Mouse (Mus musculus): ENCODE measurements around the gene Erbb2. TPM values are rescaled to one million over a fixed set of nuclear protein-coding genes. Genes with fewer than 3 reads are reported as not detected.
"Not testable (repeated sequence)": the region's sequence is repeated elsewhere in the genome, so short reads cannot be mapped to it uniquely, and the experiment has no call there.

Erbb2 gene
- polyA plus RNA-seq, 1 experiment = 4.0 TPM

DNA sequence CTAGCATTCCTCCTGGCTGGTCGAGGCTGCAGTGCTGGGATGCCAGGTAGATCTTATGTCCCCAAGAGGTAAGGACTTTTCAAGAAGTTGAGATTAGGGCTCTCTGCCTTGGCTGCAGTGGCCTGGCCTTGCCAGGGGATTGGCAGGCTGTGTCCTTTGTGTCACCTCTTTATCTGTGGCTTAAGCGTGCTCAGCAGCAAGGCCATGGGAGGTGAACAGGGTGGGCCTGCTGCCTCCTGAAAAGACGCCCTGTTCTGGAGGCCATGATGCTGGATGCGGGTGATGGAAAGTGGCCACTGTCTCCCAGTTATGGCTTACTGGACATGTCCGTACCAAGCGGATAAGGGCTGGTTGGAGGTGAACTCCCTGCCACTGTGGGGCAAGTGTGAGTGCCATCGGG lies 32.9 kb upstream of the Erbb2 start:
- H3K27me3 ChIP-seq (ENCODE audit: control insufficient read depth, insufficient read depth, low read length) = no peaks in the 10 kb centered on the region
- no peaks in the 10 kb centered on the region for H3K4me1 ChIP-seq (ENCODE audit: control insufficient read depth, insufficient read depth, insufficient read length)
- peaks cover 50% of the 10 kb centered on the region for H3K36me3 ChIP-seq (ENCODE audit: control insufficient read depth, insufficient read depth, low read length)
- WGBS = 90% methylated on average over 7 of the region's 7 CpGs
- H3K4me3 ChIP-seq (ENCODE audit: extremely low read depth, insufficient read depth, insufficient read length) = no peak overlapping the region
- no peak for DNase-seq (ENCODE audit: low read depth in 1 of 2, low spot score in 2 of 2)
- no peak overlapping the region for H3K27ac ChIP-seq (ENCODE audit: insufficient read depth, low read length)
- TF ChIP-seq CTCF (IDR thresholded peaks at IDR 0.05; ENCODE audit: extremely low read depth, insufficient read depth, insufficient read length, insufficient replicate concordance) (no peak), POLR2A (IDR thresholded peaks at IDR 0.05; ENCODE audit: low read depth, low read length) (no peak)

DNA sequence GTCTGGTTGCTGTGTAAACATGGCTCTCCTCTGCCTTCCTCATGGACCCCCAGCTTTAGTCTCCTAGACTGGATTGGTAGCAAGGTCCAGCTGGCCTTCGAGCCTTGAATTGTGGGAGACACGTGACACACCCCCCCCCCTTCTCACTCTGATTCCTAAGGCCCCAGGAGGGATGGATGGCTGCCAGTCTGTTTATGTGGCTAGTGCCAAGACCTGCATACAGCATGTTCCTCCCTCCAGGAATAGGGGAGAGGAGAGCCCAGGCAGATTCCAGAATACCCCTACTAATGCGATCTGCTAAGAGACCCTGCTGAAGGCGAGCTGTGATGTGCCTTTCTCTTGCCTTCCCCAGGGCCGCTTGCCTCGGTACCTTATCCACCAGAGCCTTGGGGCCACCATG lies 32.2 kb upstream of the Erbb2 start:
- Histone ChIP-seq H3K4me1 (ENCODE audit: control insufficient read depth, insufficient read depth, insufficient read length) (no peaks in the 10 kb centered on the region), H3K27me3 (ENCODE audit: control insufficient read depth, insufficient read depth, low read length) (no peaks in the 10 kb centered on the region), H3K27ac (ENCODE audit: insufficient read depth, low read length) (no peak overlapping the region), H3K36me3 (ENCODE audit: control insufficient read depth, insufficient read depth, low read length) (peaks cover 45% of the 10 kb centered on the region), H3K4me3 (ENCODE audit: extremely low read depth, insufficient read depth, insufficient read length) (no peak overlapping the region)
- TF ChIP-seq POLR2A (IDR thresholded peaks at IDR 0.05; ENCODE audit: low read depth, low read length) (no peak), CTCF (IDR thresholded peaks at IDR 0.05; ENCODE audit: extremely low read depth, insufficient read depth, insufficient read length, insufficient replicate concordance) (no peak)
- DNase-seq (ENCODE audit: low read depth in 1 of 2, low spot score in 2 of 2) = no peak
- 95% methylated on average over 6 of the region's 6 CpGs for WGBS

DNA sequence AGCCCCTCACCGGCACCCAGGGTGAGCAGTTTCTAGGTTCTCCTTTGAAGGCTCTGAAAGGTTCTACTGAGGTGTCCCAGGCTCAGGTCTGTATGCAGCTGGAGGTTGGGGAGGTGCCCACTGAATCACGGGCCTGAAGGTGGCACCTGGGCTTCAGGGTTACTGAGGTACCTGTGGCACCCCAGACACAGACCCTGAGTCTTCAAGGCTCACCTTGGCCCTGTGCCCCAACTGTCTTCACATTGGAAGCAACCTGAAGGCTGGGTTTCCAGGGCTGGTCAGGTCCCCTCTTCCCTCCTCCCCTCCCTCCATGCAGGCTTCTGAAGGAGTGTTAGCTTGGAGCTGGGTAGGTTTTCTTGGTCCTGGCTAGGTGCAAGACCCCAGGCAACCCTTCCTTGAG lies 30.6 kb upstream of the Erbb2 start:
- 92% methylated on average over 2 of the region's 2 CpGs for WGBS
- no peak overlapping the region for H3K4me3 ChIP-seq (ENCODE audit: extremely low read depth, insufficient read depth, insufficient read length)
- no peak overlapping the region for H3K27ac ChIP-seq (ENCODE audit: insufficient read depth, low read length)
- no peaks in the 10 kb centered on the region for H3K27me3 ChIP-seq (ENCODE audit: control insufficient read depth, insufficient read depth, low read length)
- H3K4me1 ChIP-seq (ENCODE audit: control insufficient read depth, insufficient read depth, insufficient read length) = no peaks in the 10 kb centered on the region
- peaks cover 33% of the 10 kb centered on the region for H3K36me3 ChIP-seq (ENCODE audit: control insufficient read depth, insufficient read depth, low read length)
- no peak for DNase-seq (ENCODE audit: low read depth in 1 of 2, low spot score in 2 of 2)
- TF ChIP-seq POLR2A (IDR thresholded peaks at IDR 0.05; ENCODE audit: low read depth, low read length) = no peak
- TF ChIP-seq CTCF (IDR thresholded peaks at IDR 0.05; ENCODE audit: extremely low read depth, insufficient read depth, insufficient read length, insufficient replicate concordance) = no peak

DNA sequence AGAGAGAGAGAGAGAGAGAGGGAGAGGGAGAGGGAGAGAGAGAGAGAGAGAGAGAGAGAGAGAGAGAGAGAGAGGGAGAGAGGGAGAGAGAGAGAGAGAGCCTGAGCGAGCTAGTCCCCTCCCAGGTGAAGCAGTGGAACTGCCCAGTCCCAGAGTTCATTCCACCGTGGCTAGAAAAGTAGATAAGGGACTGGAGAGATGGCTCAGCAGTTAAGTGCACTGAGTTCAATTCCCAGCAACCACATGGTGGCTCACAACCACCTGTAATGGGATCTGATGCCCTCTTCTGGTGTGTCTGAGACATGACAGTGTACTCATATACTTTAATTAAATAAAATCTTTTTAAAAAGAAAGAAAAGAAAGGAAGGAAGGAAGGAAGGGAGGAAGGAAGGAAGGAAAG lies 29.9 kb upstream of the Erbb2 start:
- not testable (repeated sequence) for H3K27me3 ChIP-seq (ENCODE audit: control insufficient read depth, insufficient read depth, low read length); H3K4me1 ChIP-seq (ENCODE audit: control insufficient read depth, insufficient read depth, insufficient read length); DNase-seq (ENCODE audit: low read depth in 1 of 2, low spot score in 2 of 2); H3K27ac ChIP-seq (ENCODE audit: insufficient read depth, low read length); H3K4me3 ChIP-seq (ENCODE audit: extremely low read depth, insufficient read depth, insufficient read length)
- 60% methylated on average over 2 of the region's 2 CpGs for WGBS
- H3K36me3 ChIP-seq (ENCODE audit: control insufficient read depth, insufficient read depth, low read length) = peaks cover 26% of the 10 kb centered on the region

DNA sequence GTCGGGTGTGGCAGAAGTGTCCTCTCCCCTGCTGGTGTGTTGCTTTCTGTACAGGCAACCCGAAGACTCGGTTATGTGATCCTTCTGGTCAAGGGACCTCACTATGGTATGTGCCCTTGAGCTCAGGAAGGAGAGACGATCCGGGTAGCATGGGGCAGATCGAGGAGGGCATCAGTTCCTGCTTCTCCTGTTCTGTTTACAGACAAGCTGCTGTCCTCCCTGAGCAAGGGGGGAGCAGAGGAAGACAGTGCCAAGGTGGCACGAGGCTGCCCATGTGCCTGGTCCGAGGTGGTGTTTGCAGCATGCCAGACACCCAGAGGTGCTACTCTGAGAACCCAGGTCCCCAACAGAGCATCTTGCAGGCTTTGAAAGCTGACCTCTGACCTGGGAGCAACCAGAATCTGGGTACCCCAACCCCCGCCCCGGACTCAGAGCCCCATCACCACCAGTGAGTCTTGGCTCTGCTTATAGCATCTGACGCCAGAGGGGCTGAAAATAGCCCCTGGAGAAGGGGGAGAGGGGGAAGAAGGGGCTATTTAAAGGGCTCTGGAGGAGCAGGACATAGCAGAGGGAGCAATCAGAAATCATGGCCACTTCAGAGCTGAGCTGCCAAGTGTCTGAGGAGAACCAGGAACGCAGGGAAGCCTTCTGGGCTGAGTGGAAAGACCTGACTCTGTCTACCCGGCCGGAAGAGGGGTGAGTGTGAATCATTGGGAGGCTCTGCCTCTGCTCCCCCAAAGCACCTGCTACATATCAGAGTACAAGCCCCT lies 28.8 kb upstream of the Erbb2 start, which contains the start of gene Tcap:
Gene Tcap (plus strand): TSS at position 551 of the 770 bp plus-strand sequence.
- 75% methylated on average over 14 of the region's 14 CpGs for WGBS
- H3K27me3 ChIP-seq (ENCODE audit: control insufficient read depth, insufficient read depth, low read length) = no peaks in the 10 kb centered on the region

DNA sequence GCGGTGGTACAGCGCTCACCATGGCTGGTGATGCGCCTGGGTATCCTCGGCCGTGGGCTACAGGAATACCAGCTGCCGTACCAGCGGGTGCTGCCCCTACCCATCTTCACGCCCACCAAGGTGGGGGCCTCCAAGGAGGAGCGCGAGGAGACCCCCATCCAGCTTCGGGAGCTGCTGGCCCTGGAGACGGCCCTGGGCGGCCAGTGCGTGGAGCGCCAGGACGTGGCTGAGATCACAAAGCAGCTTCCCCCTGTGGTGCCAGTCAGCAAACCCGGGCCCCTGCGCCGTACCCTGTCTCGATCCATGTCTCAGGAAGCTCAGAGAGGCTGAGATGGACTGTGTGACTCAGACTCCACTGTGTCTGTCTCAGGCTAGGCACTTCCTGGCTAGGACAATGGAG lies 28.1 kb upstream of the Erbb2 start:
- Histone ChIP-seq H3K4me3 (ENCODE audit: extremely low read depth, insufficient read depth, insufficient read length) (no peak overlapping the region), H3K27ac (ENCODE audit: insufficient read depth, low read length) (no peak overlapping the region), H3K4me1 (ENCODE audit: control insufficient read depth, insufficient read depth, insufficient read length) (no peaks in the 10 kb centered on the region), H3K27me3 (ENCODE audit: control insufficient read depth, insufficient read depth, low read length) (no peaks in the 10 kb centered on the region), H3K36me3 (ENCODE audit: control insufficient read depth, insufficient read depth, low read length) (peaks cover 12% of the 10 kb centered on the region)
- no peak for TF ChIP-seq CTCF (IDR thresholded peaks at IDR 0.05; ENCODE audit: extremely low read depth, insufficient read depth, insufficient read length, insufficient replicate concordance)
- no peak for TF ChIP-seq POLR2A (IDR thresholded peaks at IDR 0.05; ENCODE audit: low read depth, low read length)
- WGBS = 86% methylated on average over 20 of the region's 20 CpGs
- DNase-seq (ENCODE audit: low read depth in 1 of 2, low spot score in 2 of 2) = no peak

More for the DNA sequence above, 28.8 kb upstream of the Erbb2 start, which contains the start of gene Tcap:
- H3K4me1 ChIP-seq (ENCODE audit: control insufficient read depth, insufficient read depth, insufficient read length) = no peaks in the 10 kb centered on the region
- TF ChIP-seq POLR2A (IDR thresholded peaks at IDR 0.05; ENCODE audit: low read depth, low read length) = no peak
- H3K4me3 ChIP-seq (ENCODE audit: extremely low read depth, insufficient read depth, insufficient read length) = no peak within 1 kb of the TSS
- no peak for DNase-seq (ENCODE audit: low read depth in 1 of 2, low spot score in 2 of 2)
- no peak within 1 kb of the TSS for H3K27ac ChIP-seq (ENCODE audit: insufficient read depth, low read length)
- H3K36me3 ChIP-seq (ENCODE audit: control insufficient read depth, insufficient read depth, low read length) = peaks cover 19% of the 10 kb centered on the region

Data from spleen, adult 2 months (tissue).